Mouse (Mus musculus): ENCODE data around the gene Crat. TPM values are rescaled to one million over a fixed set of nuclear protein-coding genes. Genes with fewer than 3 reads are reported as not detected.

Crat gene
- polyA plus RNA-seq, 1 experiment, result 22.5 TPM

GRCm38 (mm10) chr2:30402843-30403242 is 12.8 kb downstream of the Crat start:
- Histone ChIP-seq H3K36me3 (ENCODE audit: control insufficient read depth, insufficient read depth) (peaks cover 30% of the 10 kb centered on the region), H3K4me3 (ENCODE audit: insufficient read depth, poor library complexity, severe bottlenecking) (no peak overlapping the region), H3K79me2 (ENCODE audit: control insufficient read depth, insufficient read depth) (no peaks in the 10 kb centered on the region), H3K27me3 (ENCODE audit: control insufficient read depth, insufficient read depth, insufficient read length) (no peaks in the 10 kb centered on the region), H3K79me3 (ENCODE audit: low read depth) (no peaks in the 10 kb centered on the region), H3ac (ENCODE audit: control insufficient read depth, insufficient read length, low read depth) (no peak overlapping the region)
- TF ChIP-seq CEBPB (IDR thresholded peaks at IDR 0.05; ENCODE audit: low read depth) (no peak), MYOG (IDR thresholded peaks at IDR 0.05; ENCODE audit: control insufficient read depth, extremely low read depth, insufficient read length) (no peak), MYOD1 (IDR thresholded peaks at IDR 0.05; ENCODE audit: control insufficient read depth, insufficient read length, low read depth) (no peak), CTCF (IDR thresholded peaks at IDR 0.05; ENCODE audit: control insufficient read depth, insufficient read depth, insufficient read length) (no peak), MAX (IDR thresholded peaks at IDR 0.05) (no peak), FOSL1 (IDR thresholded peaks at IDR 0.05; ENCODE audit: insufficient read depth, low read length, poor library complexity, severe bottlenecking) (no peak), USF1 (IDR thresholded peaks at IDR 0.05; ENCODE audit: low read depth) (no peak)

- no peaks in the 10 kb centered on the region for H3K79me2 ChIP-seq (ENCODE audit: control insufficient read depth, insufficient read depth)
- peaks cover 26% of the 10 kb centered on the region for H3K36me3 ChIP-seq (ENCODE audit: control insufficient read depth, insufficient read depth)
- no peak overlapping the region for H3ac ChIP-seq (ENCODE audit: control insufficient read depth, insufficient read length, low read depth)
- no peaks in the 10 kb centered on the region for H3K79me3 ChIP-seq (ENCODE audit: low read depth)
- no peak overlapping the region for H3K4me3 ChIP-seq (ENCODE audit: insufficient read depth, poor library complexity, severe bottlenecking)
- TF ChIP-seq CTCF (IDR thresholded peaks at IDR 0.05; ENCODE audit: control insufficient read depth, insufficient read depth, insufficient read length) (no peak), CEBPB (IDR thresholded peaks at IDR 0.05; ENCODE audit: low read depth) (no peak), MYOD1 (IDR thresholded peaks at IDR 0.05; ENCODE audit: control insufficient read depth, insufficient read length, low read depth) (no peak), MYOG (IDR thresholded peaks at IDR 0.05; ENCODE audit: control insufficient read depth, extremely low read depth, insufficient read length) (no peak), MAX (IDR thresholded peaks at IDR 0.05) (no peak), FOSL1 (IDR thresholded peaks at IDR 0.05; ENCODE audit: insufficient read depth, low read length, poor library complexity, severe bottlenecking) (no peak), USF1 (IDR thresholded peaks at IDR 0.05; ENCODE audit: low read depth) (no peak)
- no peaks in the 10 kb centered on the region for H3K27me3 ChIP-seq (ENCODE audit: control insufficient read depth, insufficient read depth, insufficient read length)
Measured at GRCm38 (mm10) chr2:30402351-30402826, 13.2 kb downstream of the Crat start.

GRCm38 (mm10) chr2:30401581-30401980 is 14.0 kb downstream of the Crat start:
- Histone ChIP-seq H3K4me3 (ENCODE audit: insufficient read depth, poor library complexity, severe bottlenecking) (no peak overlapping the region), H3K36me3 (ENCODE audit: control insufficient read depth, insufficient read depth) (peaks cover 30% of the 10 kb centered on the region), H3K79me3 (ENCODE audit: low read depth) (no peaks in the 10 kb centered on the region), H3ac (ENCODE audit: control insufficient read depth, insufficient read length, low read depth) (no peak overlapping the region), H3K27me3 (ENCODE audit: control insufficient read depth, insufficient read depth, insufficient read length) (no peaks in the 10 kb centered on the region), H3K79me2 (ENCODE audit: control insufficient read depth, insufficient read depth) (no peaks in the 10 kb centered on the region)
- TF ChIP-seq MYOG (IDR thresholded peaks at IDR 0.05; ENCODE audit: control insufficient read depth, extremely low read depth, insufficient read length) (no peak), CEBPB (IDR thresholded peaks at IDR 0.05; ENCODE audit: low read depth) (no peak), USF1 (IDR thresholded peaks at IDR 0.05; ENCODE audit: low read depth) (no peak), MAX (IDR thresholded peaks at IDR 0.05) (no peak), FOSL1 (IDR thresholded peaks at IDR 0.05; ENCODE audit: insufficient read depth, low read length, poor library complexity, severe bottlenecking) (no peak), MYOD1 (IDR thresholded peaks at IDR 0.05; ENCODE audit: control insufficient read depth, insufficient read length, low read depth) (no peak), CTCF (IDR thresholded peaks at IDR 0.05; ENCODE audit: control insufficient read depth, insufficient read depth, insufficient read length) (no peak)

GRCm38 (mm10) chr2:30399191-30400171 is 16.1 kb downstream of the Crat start:
- no peak overlapping the region for H3ac ChIP-seq (ENCODE audit: control insufficient read depth, insufficient read length, low read depth)
- H3K4me3 ChIP-seq (ENCODE audit: insufficient read depth, poor library complexity, severe bottlenecking), result no peak overlapping the region
- no peaks in the 10 kb centered on the region for H3K27me3 ChIP-seq (ENCODE audit: control insufficient read depth, insufficient read depth, insufficient read length)
- peaks cover 9% of the 10 kb centered on the region for H3K79me2 ChIP-seq (ENCODE audit: control insufficient read depth, insufficient read depth)
- peaks cover 31% of the 10 kb centered on the region for H3K36me3 ChIP-seq (ENCODE audit: control insufficient read depth, insufficient read depth)
- no peak for TF ChIP-seq CEBPB (IDR thresholded peaks at IDR 0.05; ENCODE audit: low read depth)
- TF ChIP-seq MYOD1 (IDR thresholded peaks at IDR 0.05; ENCODE audit: control insufficient read depth, insufficient read length, low read depth), result no peak
- no peak for TF ChIP-seq FOSL1 (IDR thresholded peaks at IDR 0.05; ENCODE audit: insufficient read depth, low read length, poor library complexity, severe bottlenecking)
- no peak for TF ChIP-seq CTCF (IDR thresholded peaks at IDR 0.05; ENCODE audit: control insufficient read depth, insufficient read depth, insufficient read length)
- no peak for TF ChIP-seq MYOG (IDR thresholded peaks at IDR 0.05; ENCODE audit: control insufficient read depth, extremely low read depth, insufficient read length)
- no peak for TF ChIP-seq MAX (IDR thresholded peaks at IDR 0.05)
- TF ChIP-seq USF1 (IDR thresholded peaks at IDR 0.05; ENCODE audit: low read depth), result no peak
- no peaks in the 10 kb centered on the region for H3K79me3 ChIP-seq (ENCODE audit: low read depth)

- H3K36me3 ChIP-seq (ENCODE audit: control insufficient read depth, insufficient read depth), result peaks cover 31% of the 10 kb centered on the region
- TF ChIP-seq MYOG (IDR thresholded peaks at IDR 0.05; ENCODE audit: control insufficient read depth, extremely low read depth, insufficient read length) (no peak), MYOD1 (IDR thresholded peaks at IDR 0.05; ENCODE audit: control insufficient read depth, insufficient read length, low read depth) (no peak), USF1 (IDR thresholded peaks at IDR 0.05; ENCODE audit: low read depth) (no peak)
- H3K79me3 ChIP-seq (ENCODE audit: low read depth), result peaks cover 3% of the 10 kb centered on the region
- no peaks in the 10 kb centered on the region for H3K27me3 ChIP-seq (ENCODE audit: control insufficient read depth, insufficient read depth, insufficient read length)
- H3K79me2 ChIP-seq (ENCODE audit: control insufficient read depth, insufficient read depth), result peaks cover 23% of the 10 kb centered on the region
- no peak overlapping the region for H3ac ChIP-seq (ENCODE audit: control insufficient read depth, insufficient read length, low read depth)
- no peak overlapping the region for H3K4me3 ChIP-seq (ENCODE audit: insufficient read depth, poor library complexity, severe bottlenecking)
Measured at GRCm38 (mm10) chr2:30397986-30398512, 17.6 kb downstream of the Crat start.

All from C2C12 (cell line).